Mouse (Mus musculus): Measurements from ENCODE around the gene Gm17545.

GRCm38 (mm10) chr9:22405414-22405813, 48.7 kb upstream of the Gm17545 start:
- TF ChIP-seq POLR2A (IDR thresholded peaks at IDR 0.05; ENCODE audit: low read depth, low read length) (no peak), CTCF (conservative IDR thresholded peaks at IDR 0.05; ENCODE audit: insufficient read depth, insufficient read length, low read depth, low read length) (no peak)
